Mouse (Mus musculus) monocyte, adult 2 months (primary cell): Measurements from ENCODE around the gene Nt5e.

Experiments
- DNase-seq, 2 experiments: peaks; one replicate each; pipeline ENCODE4 v3.0.0; 2022; ENCODE audit warnings: low spot score in 2 of 2, low read depth in 1 of 2

Nt5e gene

DNA sequence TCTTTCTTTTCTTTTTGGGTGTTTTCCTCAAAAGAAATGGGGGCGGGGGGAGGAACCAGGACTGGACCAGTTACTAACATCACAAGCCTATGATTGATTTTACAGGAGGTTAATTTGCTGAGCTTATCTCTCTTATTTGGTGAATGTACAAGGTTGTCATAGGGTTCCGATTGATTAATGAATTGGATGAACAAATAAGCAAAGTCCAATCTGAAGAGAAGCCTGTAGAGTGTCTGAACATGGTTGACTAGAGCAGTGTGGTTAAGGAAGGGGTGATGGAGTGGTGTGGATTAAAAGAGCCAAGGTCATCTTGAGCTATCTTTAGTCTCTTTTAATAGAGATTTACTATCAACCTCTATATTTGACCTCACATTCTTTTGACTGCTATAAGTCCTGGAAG, 17.4 kb downstream of the Nt5e start:
- no peak for DNase-seq

DNA sequence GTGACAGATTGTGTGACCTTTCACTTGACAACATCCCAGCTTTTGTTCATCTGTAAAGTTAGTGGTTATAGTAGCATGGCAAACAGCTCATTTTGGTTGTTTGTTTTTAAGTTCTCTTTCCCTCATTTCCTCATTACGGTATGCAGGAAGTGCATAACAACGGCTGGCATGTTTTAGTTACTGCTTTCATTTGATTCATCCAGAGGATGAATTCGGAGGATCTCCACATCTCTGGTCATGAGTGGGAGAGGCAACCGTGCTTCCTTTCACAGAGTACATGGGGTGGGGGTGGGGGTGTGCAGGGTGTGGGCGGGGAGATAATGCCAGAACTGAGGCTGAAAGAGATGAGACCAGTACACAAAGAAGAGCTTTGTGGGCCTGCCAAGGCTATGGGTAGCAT, 19.9 kb downstream of the Nt5e start:
- no peak for DNase-seq

DNA sequence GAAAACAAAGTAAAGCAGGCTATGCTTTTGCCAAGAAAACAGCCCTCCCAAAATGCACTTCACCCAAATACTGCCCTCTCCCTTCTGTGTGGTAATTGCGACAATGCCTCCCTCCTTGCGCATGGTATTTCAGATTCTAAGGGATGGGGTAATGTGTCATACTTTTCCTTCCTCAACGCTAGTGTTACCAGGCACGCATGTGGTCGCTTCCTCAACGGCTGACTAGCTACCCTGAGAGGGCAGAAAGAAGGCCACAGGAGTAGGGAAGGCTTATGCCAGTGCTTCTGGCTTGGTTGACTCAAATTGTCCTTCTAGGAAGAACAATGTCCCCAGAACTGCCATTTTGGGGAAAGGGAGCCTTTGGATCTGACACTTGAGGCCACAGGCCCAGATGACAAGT, 21.6 kb downstream of the Nt5e start:
- peak in 1 of 2 experiments; percentile 23 for DNase-seq

DNA sequence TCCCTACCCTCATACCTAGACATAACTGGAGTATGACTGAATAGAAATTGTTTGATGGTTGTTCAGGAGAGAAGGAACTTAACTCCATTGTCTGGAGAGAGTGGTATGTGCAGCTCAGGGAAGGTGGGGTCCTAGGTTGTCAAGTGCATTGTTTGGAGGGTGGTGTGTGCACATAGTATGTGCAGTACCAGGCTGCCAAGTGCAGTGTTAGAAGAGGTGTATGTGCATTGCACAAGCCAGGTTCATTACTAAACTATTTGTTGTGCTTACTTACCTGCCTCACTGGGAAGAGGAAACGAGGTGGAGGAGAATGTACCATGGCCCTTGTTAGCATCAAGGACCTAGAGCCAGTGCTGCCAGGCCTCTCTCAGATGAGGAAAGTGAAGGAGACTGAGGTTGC, 23.3 kb downstream of the Nt5e start:
- DNase-seq, result no peak

DNA sequence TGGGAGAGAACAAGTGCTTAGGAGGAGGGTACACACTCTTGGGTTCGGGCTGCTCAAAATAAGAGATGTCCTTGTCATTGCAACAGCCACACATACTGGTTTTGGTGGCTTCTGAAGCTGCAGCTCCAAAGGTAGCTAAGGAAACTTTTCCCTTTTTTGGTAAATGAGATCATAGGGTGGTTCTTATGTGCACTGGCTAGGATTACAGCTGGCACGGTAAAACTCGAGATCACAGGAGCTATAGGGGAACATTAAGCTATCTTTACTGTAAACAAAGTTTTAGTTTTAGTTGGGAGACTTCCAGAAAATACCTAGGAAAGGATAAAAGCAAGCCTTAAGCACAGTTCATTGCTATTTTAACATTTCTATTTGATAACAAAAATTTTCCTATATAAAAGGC, 24.2 kb downstream of the Nt5e start:
- no peak for DNase-seq

DNA sequence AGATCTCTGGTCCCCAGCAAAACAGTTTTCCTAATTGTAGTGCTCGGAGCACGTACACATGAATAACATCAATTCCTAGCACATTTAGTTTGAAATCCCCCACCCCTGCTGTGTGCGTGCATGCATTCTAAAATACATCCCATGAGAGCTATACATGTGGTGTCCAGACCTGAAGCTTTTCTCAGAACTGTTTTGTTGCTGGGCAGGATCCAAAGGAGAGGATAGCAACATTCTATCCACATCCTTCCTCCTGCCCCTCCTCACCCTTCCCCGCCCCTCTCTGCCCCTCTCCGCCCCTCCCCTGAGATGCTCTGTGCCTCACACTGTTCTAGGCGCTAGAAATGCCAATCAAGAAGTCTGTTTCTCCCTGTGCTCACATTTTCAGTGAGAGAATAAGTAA, 25.7 kb downstream of the Nt5e start:
- no peak for DNase-seq

DNA sequence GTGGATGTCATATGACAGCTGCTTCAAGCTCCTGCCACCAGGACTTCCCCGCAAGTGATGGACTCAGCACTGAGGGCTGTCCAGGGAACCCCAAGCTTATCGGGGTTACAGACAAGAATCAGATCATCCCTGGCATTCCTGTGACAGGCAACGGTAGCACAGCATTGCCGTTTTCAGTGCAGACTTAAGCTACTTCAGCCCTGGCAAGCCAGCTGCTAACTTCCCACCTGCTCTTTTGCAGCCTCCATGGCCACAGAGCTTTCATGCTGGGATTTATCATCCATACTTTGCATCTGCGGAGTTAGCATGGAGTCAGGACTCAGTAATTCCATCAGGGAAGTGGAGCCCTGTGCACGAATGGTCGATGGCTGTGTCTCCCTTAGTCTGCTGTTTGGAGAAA, 26.5 kb downstream of the Nt5e start:
- DNase-seq, result no peak

DNA sequence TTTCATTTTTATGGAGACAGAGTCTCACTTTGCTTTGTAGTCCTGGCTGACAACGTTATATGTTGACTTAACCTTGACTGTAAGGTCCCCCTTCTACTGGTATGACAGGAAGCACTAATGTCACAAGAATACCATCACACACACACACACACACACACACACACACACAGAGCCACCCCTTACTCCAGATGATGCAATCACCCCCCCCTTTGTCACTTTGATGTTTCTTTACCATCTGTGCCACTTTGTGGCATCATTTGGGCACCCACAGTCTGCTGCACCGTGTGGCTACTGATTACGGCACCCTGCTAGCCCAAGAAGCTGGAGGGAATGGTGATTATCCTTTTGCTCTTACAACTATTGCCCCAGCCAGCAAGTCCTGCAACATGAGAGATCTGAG, 30.2 kb downstream of the Nt5e start:
- DNase-seq, result no peak

DNA sequence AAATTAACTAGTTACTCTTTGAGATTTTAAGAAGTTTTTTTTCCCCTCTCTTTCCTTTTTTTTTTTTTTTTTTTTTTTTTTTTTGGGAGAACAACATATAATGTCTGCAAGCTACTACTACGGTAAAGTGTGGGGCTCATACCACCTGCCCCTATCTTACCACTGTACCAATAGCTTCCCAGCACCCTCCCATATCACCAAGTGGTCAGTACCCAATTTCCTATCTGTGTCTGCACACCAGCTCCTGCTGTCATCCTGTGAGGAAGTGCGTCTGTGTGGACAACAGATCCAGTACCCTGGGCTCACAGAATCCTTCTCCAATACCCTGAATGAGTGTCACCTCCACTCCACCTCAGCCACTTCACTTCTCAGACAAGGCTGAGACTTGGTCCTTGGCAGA, 32.1 kb downstream of the Nt5e start:
- no peak for DNase-seq

DNA sequence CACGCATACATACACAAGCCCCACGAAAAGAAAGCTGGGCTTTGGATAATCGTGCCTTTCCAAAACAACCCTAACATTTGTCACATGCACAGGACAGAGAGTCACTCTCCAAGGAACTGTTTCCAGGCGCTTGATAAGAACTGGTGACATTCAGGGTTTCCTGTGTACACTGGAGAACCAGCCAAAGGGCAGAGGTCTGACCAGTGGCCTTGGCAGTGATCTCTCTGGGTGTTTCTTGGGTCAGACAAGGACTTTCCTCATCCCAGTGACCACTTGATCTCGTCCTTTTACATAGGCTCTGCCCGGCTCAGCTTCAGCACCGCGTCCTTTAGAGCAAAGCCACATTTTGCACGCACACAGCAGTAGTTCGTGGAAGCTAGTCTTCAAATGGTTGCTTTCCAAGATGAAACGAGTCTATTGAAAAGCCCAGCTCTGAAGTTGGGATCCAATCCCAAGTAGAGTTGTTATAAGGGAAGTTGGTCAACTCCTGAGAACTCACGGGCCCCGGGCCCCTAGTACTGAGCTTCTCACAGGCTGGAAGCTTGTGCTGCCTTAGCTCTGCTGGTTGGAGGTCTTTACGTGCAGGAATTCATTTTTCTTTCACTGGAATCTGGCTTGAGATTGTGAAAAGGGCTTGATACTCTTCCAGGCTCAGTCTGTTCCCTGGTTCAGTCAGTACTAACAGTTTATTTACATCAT, 34.4 kb downstream of the Nt5e start:
- no peak for DNase-seq

DNA sequence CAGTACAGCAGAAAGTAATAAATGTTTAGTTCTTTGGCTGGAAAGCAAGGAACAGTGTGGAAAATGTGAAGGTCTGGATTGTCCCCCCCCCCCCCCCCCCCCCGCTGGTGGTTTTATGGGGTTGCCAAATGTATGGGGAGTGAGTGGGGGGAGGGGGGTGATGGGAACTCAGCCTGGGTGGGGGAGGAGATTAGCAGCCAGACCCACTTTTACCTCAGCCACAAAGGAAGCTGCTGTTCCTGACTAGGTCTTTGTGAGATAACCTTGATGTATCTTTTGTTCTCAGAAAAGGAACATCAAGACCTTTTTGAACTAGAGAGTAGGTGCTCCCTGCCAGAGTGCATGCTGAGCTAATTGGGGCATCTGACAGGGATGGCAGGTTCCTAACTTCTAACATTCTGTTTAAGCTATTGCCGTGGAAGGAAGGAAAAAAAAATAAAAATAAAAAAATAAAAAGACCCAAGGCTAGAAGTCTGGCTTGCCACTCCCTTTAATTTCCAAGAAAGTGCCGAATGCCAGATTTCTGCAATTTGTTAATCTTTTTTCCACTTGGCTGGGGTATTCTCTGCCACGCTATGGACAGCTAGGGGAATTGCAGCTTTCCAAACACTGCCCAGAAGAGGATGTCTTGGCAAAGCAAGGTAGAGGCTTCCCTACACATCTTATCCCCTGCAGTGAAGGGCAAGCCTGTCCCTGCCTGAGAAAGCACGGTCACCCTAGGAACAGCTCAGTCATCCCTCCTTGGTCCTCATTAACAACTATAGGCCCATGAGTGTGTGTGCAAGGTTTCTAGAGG, 35.3 kb downstream of the Nt5e start:
- no peak for DNase-seq

DNA sequence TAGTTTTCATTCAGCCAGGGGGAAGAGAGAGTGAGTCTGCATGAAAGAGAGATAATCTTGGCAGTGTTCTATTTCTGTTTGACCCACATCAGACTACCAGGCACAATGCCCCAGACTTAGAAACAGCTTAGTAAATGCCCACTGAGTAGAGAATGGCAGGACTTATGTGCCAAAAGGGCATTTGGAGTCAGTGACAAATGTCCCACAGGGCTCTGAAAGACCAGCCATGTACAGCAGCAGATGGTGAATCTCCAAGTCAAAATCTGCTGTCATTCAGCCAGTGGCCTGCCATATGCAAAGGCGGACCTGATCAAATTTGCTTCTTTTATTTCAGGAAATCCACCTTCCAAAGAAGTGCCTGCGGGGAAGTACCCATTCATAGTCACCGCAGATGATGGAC, 36.1 kb downstream of the Nt5e start:
- DNase-seq, result no peak

DNA sequence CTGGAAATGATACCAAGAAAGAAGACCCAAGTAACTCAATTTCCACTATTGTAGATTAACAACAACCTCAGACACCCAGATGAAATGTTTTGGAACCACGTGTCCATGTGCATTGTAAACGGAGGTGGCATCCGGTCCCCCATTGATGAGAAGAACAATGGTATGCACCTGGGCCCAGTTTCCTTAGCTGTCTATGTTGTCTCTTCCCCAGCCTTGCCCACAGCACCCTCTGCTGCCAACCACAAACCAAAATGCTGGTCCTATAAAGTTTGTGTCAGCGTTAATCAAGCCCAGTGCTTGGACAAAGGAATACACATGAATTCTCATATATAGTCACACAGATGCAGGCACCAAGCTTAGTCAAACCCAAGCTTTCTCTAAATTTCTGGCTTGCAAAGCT, 39.3 kb downstream of the Nt5e start:
- no peak for DNase-seq

DNA sequence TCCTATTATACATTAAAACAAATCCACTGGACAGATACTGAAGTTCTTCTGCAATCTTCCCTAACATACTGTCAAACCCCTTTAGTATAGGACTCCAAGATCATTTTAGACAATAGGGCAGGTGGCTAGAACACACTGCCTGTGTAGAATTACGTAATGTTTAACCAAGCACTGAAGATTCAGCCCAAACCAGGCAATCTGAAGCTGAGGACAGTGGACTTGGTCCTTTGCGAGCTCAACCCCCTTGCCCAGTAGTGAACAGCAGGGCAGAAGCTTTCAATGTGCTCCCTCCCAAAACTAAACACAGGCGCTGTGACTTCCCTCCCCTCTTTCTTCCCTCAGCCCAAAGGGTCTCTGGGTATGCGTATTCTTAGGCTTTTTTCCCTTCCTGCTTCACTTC, 39.8 kb downstream of the Nt5e start:
- DNase-seq, result no peak

DNA sequence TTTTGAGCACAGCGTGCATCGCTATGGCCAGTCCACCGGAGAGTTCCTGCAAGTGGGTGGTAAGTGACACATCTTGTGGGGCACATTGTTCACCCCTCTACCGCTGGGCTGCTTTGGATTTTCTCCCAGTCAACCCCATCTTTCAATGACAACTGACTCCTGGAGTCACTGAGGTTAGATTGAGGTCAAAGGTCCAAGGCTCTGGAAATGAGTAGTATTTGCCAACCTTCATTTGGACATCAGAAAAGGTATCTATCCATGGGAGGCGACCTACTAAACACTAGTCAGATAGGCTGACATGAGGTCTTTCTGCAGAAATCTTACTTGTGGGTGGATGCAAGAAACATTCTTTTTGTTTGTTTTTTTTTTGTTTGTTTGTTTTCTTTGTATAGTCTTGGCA, 40.3 kb downstream of the Nt5e start:
- no peak for DNase-seq

DNA sequence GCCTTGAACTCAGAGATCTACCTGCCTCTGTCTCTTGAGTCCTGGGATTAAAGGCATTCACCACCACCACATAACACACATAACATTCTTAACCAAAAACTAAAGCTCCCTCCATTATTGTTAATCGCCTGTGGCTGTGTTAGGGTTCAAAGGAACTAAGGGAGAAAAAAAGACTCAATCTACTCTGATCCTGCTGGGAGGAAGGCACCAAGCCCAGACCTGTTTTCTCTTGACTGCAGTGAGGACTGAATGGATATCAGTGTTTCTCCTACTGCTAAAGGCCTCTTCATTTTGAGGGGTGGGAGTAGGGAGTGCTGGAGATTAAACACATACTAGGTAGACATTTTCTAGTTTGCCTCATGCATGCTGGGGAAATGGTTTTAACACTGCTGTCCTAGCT, 40.8 kb downstream of the Nt5e start:
- no peak for DNase-seq

DNA sequence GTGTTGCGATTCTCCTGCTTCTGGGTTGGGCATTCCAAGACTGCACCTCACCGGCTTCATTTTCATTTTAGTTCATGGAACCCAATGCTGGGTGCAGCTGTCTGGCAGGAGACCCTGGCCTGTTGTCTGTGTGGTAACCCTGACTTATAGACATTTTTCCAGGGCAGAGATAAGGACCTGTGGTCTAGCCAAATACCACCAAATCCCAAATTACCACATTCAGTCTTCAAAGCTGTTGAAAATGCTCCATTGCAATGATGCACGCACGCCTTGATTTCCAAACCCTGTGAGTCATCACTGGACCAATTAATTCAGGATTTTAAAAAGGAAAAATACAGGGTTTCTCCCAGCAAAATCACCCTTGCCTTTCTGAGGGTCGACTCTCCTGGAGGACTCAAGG, 41.5 kb downstream of the Nt5e start:
- no peak for DNase-seq

DNA sequence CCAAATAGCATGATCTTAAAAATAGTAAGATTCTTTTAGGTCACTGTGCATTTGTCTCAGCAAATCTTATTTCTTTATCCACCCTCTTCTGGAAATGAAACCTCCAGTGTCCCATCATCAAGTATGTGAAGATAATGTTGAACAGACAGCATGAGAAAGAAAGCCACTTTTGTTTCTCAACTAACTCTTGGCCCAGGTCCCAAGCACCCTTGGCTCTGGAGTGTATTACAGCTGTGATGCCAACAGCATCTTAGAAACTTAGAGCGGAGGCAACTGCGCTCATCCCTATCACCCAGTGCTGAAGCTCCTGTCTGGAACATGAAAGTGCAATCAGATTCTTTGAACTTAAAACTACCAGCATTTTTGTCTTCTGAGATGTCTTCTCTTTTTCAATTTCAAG, 42.7 kb downstream of the Nt5e start:
- DNase-seq, result no peak

DNA sequence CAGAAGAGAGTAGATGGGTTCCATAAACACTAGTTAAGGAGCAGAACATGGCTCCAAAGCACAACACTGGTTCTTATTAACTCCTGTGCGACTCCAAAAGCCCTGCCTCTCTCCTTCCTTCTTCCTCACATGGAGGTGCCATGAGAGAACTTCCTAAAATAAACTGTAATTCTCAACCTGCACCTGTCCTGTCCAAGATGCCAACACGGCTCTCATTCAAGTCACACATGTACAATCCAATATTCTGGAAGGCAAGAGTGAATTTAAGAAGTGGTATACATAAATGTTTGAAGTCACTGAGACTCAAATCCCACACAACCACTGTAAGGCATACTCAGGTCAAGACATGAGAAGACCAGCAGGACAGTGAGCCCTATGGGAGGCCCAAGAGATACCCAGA, 44.2 kb downstream of the Nt5e start:
- DNase-seq, result no peak

DNA sequence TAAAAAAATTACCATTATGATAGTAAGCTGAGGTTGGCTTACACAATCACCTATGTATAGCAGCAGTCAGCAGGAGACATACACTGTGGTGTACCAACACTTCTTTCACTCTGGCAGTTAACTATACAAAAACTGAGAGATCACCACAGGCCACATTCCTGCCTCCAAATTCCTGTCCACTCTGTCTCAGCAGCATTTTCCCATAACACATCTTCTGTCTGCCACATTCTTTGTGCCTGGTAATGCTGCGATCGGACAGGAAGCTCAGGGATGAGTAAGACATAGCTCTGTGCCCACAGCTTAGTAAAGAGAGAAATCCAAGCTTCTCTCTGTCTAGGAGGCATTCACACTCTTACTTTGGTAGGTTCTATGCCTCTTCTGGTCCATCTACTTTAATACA, 46.0 kb downstream of the Nt5e start:
- no peak for DNase-seq

DNA sequence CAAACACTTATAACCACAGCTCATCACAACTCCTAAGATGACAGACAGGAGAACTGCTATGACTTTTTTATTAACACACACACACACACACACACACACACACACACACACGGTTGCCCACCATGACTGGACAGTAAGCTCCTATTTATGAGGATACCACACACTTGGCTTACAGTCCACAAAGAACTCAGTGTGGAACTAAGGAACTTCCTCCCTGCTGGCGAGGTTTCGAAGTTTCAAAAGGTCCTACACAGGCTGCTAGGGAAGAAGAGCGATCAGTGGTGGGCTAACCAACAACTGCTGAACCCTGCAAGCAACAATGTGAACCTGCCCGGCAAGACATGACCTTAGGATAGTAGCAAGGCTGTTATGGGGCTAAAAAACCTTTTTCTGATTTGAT, 50.5 kb downstream of the Nt5e start:
- DNase-seq, result no peak

DNA sequence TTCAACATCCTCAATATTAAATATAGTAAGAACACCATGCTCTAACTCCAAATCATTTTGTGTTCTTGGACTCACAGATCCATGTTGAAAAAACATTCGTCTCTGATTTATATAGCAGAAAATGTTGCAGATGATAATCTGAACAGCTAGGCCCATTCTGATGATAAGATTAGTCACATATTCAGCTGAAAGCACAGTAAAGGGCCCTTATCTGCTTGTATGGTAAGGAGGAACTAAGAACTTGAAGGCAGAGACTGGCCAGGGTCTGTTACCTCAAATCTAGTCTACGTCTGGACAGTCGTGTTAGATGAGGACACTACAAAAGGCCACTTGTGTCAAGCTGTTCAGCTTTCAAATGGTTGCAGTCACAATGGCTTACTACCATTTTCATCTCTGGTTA, 52.1 kb downstream of the Nt5e start:
- DNase-seq, result no peak

DNA sequence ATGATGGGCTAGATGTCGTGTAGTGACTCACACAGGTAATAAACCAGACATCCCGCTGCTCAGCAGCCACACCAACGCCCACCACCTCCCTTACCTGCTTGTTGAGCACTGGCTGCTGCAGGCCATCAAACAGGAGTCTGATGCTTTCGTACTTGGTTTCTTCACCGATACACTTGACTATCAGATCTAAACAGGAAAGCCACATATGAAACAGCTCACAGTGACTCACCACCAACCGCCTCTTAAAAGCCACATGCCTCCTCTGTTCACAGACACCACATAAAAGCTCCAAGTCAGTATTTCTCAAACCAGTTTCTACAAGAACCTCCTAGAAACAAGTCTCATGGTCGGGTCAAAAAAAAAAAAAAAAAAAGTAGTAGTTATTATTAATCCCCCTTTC, 53.1 kb downstream of the Nt5e start:
- no peak for DNase-seq
